Mouse (Mus musculus): ENCODE measurements around the gene Gm13272. TPM values are rescaled to one million over a fixed set of nuclear protein-coding genes. Genes with fewer than 3 reads are reported as not detected.
"Not testable (repeated sequence)": the region's sequence is repeated elsewhere in the genome, so short reads cannot be mapped to it uniquely, and the experiment has no call there.

Gm13272 gene
- 0.28 TPM in 1 of 2 replicates, not detected in the other for polyA plus RNA-seq (2015; fragmentation: Nextera tagmentation; extraction: Ambion mirVana)

DNA sequence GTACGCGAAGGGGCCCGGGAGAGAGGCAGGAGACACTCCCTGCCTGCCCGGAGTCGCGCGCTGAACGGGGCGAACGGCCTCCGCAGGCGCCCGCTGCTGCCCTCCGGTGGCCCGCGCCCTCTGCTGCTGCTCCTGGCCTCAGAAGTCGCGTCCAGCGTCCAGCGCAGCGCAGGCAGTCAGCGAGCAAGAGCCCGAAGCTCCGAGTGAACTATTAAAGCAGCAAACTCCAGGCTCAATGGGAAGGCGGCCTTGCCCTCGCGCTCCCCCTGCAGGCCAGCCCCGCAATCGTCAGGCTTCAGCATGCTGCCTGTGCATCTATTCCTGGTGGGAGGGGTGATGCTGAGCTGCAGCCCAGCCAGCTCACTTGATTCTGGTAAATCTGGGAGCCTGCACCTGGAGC is at the start of gene Gm13272:
Gene Gm13272 (plus strand): TSS at position 301 of the 400 bp plus-strand sequence.
- H3K4me3 ChIP-seq (replicated peaks; ENCODE audit: low read length); H3K9me3 ChIP-seq (replicated peaks; ENCODE audit: control insufficient read depth, low read length); ATAC-seq (ENCODE audit: insufficient read depth, low FRiP score); H3K27ac ChIP-seq (ENCODE audit: low read length); H3K4me1 ChIP-seq (ENCODE audit: control insufficient read depth, insufficient read depth, low read length); H3K4me2 ChIP-seq (ENCODE audit: low read depth, low read length); H3K36me3 ChIP-seq (ENCODE audit: control insufficient read depth, insufficient read depth, low read length); H3K9ac ChIP-seq (ENCODE audit: low read length); H3K27me3 ChIP-seq (ENCODE audit: control insufficient read depth, insufficient read depth, low read length): not testable (repeated sequence)
- no CpG with 5 or more reads among the region's 29 CpGs for WGBS

DNA sequence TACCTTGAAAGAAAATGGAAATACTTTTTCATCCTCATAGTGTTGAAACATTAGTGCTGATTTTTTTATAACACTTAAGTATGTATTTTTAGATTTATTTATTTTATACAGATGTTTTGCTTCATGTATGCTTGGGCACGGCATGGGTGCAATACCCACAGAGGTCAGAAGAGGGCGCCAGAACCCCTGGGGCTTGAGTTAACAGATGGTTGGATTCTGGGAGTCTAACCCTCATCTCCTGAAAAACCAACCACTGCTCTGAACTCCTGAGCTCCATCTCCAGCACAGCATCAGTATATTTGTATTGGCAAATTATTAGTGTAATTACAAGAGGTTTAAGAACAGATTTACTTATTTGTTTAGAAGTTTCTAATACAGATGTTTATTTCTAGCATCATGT is 41.2 kb upstream of the Gm13272 start:
- Histone ChIP-seq H3K9ac (ENCODE audit: low read length) (no peak overlapping the region), H3K27ac (ENCODE audit: low read length) (no peak overlapping the region), H3K36me3 (ENCODE audit: control insufficient read depth, insufficient read depth, low read length) (no peaks in the 10 kb centered on the region), H3K4me3 (replicated peaks; ENCODE audit: low read length) (no peak overlapping the region), H3K9me3 (replicated peaks; ENCODE audit: control insufficient read depth, low read length) (no peaks in the 10 kb centered on the region), H3K27me3 (ENCODE audit: control insufficient read depth, insufficient read depth, low read length) (no peaks in the 10 kb centered on the region), H3K4me1 (ENCODE audit: control insufficient read depth, insufficient read depth, low read length) (0 out of 2 replicates have a peak, but pooled peaks cover 6% of the 10 kb centered on the region), H3K4me2 (ENCODE audit: low read depth, low read length) (no peak overlapping the region)
- ATAC-seq (ENCODE audit: insufficient read depth, low FRiP score), result no peak
- 3% methylated on average over 2 of the region's 2 CpGs for WGBS

DNA sequence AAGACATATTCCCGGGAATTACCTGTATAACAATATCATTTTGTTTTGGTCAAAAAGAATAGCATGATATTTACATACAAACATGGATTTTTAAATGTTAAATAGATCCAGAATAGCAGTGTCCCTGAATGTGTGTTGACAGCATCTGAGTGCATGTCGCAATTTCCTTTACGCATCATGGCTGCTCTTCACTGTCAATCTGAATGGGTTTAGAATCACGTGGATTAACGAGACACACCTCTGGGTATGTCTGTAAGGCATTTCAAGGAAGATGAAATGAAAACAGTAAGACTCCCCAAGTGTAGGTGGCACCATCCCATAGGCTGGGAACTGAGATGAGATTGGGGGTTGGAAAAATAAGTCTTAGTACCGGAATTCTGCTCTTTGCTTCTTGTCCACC is 40.6 kb upstream of the Gm13272 start:
- Histone ChIP-seq H3K9ac (ENCODE audit: low read length) (no peak overlapping the region), H3K4me2 (ENCODE audit: low read depth, low read length) (no peak overlapping the region), H3K27ac (ENCODE audit: low read length) (no peak overlapping the region), H3K9me3 (replicated peaks; ENCODE audit: control insufficient read depth, low read length) (no peaks in the 10 kb centered on the region), H3K4me1 (ENCODE audit: control insufficient read depth, insufficient read depth, low read length) (0 out of 2 replicates have a peak, but pooled peaks cover 6% of the 10 kb centered on the region), H3K4me3 (replicated peaks; ENCODE audit: low read length) (no peak overlapping the region), H3K36me3 (ENCODE audit: control insufficient read depth, insufficient read depth, low read length) (no peaks in the 10 kb centered on the region), H3K27me3 (ENCODE audit: control insufficient read depth, insufficient read depth, low read length) (no peaks in the 10 kb centered on the region)
- 88% methylated on average over 6 of the region's 6 CpGs for WGBS
- no peak for ATAC-seq (ENCODE audit: insufficient read depth, low FRiP score)

DNA sequence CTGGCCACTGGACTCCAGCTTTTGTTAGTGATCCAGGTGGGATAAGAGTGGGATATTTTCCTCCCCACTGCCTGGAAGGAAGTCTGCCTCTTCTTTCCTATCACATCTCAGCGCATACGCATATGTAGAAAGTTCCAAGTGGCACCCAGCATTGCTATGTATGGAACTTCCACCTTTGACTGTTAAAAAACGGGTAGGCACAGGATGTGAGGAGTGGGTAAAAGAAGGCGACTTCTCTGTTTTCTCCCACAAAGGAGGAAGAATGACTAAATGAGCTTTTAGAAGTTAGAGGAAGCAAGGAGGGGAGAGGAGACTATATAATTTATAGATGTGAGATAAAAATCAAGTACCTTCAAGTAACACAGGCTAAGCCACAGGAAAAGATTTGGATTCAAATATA is 38.2 kb upstream of the Gm13272 start:
- no peaks in the 10 kb centered on the region for H3K36me3 ChIP-seq (ENCODE audit: control insufficient read depth, insufficient read depth, low read length)
- no peak overlapping the region for H3K9ac ChIP-seq (ENCODE audit: low read length)
- no peaks in the 10 kb centered on the region for H3K27me3 ChIP-seq (ENCODE audit: control insufficient read depth, insufficient read depth, low read length)
- no peak overlapping the region for H3K4me2 ChIP-seq (ENCODE audit: low read depth, low read length)
- 84% methylated on average over 4 of the region's 4 CpGs for WGBS
- no peak overlapping the region for H3K4me3 ChIP-seq (replicated peaks; ENCODE audit: low read length)
- no peak overlapping the region for H3K27ac ChIP-seq (ENCODE audit: low read length)
- ATAC-seq (ENCODE audit: insufficient read depth, low FRiP score), result no peak
- 0 out of 2 replicates have a peak, but pooled peaks cover 6% of the 10 kb centered on the region for H3K4me1 ChIP-seq (ENCODE audit: control insufficient read depth, insufficient read depth, low read length)
- H3K9me3 ChIP-seq (replicated peaks; ENCODE audit: control insufficient read depth, low read length), result no peaks in the 10 kb centered on the region

GRCm38 (mm10) chr4:88742771-88743371 is 36.8 kb upstream of the Gm13272 start:
- no peaks in the 10 kb centered on the region for H3K36me3 ChIP-seq (ENCODE audit: control insufficient read depth, insufficient read depth, low read length)
- 0 out of 2 replicates have a peak overlapping the region, but pooled peaks have one; percentile 36 for H3K27ac ChIP-seq (ENCODE audit: low read length)
- no peaks in the 10 kb centered on the region for H3K27me3 ChIP-seq (ENCODE audit: control insufficient read depth, insufficient read depth, low read length)
- H3K4me1 ChIP-seq (ENCODE audit: control insufficient read depth, insufficient read depth, low read length), result 0 out of 2 replicates have a peak, but pooled peaks cover 6% of the 10 kb centered on the region
- H3K4me3 ChIP-seq (replicated peaks; ENCODE audit: low read length), result no peak overlapping the region
- H3K4me2 ChIP-seq (ENCODE audit: low read depth, low read length), result no peak overlapping the region
- 43% methylated on average over 7 of the region's 7 CpGs for WGBS
- ATAC-seq (ENCODE audit: insufficient read depth, low FRiP score), result no peak
- H3K9ac ChIP-seq (ENCODE audit: low read length), result no peak overlapping the region
- no peaks in the 10 kb centered on the region for H3K9me3 ChIP-seq (replicated peaks; ENCODE audit: control insufficient read depth, low read length)

GRCm38 (mm10) chr4:88744207-88744606 is 35.4 kb upstream of the Gm13272 start:
- H3K27me3 ChIP-seq (ENCODE audit: control insufficient read depth, insufficient read depth, low read length), result no peaks in the 10 kb centered on the region
- 63% methylated on average over 3 of the region's 3 CpGs for WGBS
- H3K4me1 ChIP-seq (ENCODE audit: control insufficient read depth, insufficient read depth, low read length), result 0 out of 2 replicates have a peak, but pooled peaks cover 6% of the 10 kb centered on the region
- H3K4me2 ChIP-seq (ENCODE audit: low read depth, low read length), result no peak overlapping the region
- no peaks in the 10 kb centered on the region for H3K36me3 ChIP-seq (ENCODE audit: control insufficient read depth, insufficient read depth, low read length)
- ATAC-seq (ENCODE audit: insufficient read depth, low FRiP score), result no peak
- H3K9me3 ChIP-seq (replicated peaks; ENCODE audit: control insufficient read depth, low read length), result no peaks in the 10 kb centered on the region
- H3K27ac ChIP-seq (ENCODE audit: low read length), result no peak overlapping the region
- no peak overlapping the region for H3K9ac ChIP-seq (ENCODE audit: low read length)
- H3K4me3 ChIP-seq (replicated peaks; ENCODE audit: low read length), result no peak overlapping the region

DNA sequence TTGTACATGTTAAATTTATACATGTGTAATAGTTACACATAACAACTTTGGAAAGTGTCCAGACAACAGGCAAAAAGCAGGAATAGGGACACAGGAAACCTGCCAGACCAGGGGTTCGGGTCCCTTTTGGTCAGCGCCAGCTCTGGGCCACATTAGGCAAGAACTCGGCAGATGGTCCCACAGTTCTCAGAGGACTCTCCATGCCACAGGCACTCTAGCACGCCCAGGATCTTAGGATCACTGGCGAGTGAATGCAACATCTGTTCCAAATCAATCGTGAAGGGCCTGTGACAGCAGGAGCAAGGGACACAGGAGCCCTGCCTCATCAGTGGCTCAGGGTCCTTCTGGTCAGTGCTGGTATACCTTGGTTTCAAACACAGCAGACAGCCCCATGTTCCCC is 29.7 kb upstream of the Gm13272 start:
- Histone ChIP-seq H3K36me3 (ENCODE audit: control insufficient read depth, insufficient read depth, low read length) (no peaks in the 10 kb centered on the region), H3K9ac (ENCODE audit: low read length) (no peak overlapping the region), H3K27ac (ENCODE audit: low read length) (no peak overlapping the region), H3K27me3 (ENCODE audit: control insufficient read depth, insufficient read depth, low read length) (no peaks in the 10 kb centered on the region), H3K4me1 (ENCODE audit: control insufficient read depth, insufficient read depth, low read length) (no peaks in the 10 kb centered on the region), H3K9me3 (replicated peaks; ENCODE audit: control insufficient read depth, low read length) (no peaks in the 10 kb centered on the region), H3K4me3 (replicated peaks; ENCODE audit: low read length) (no peak overlapping the region), H3K4me2 (ENCODE audit: low read depth, low read length) (no peak overlapping the region)
- WGBS, result 57% methylated on average over 6 of the region's 6 CpGs
- no peak for ATAC-seq (ENCODE audit: insufficient read depth, low FRiP score)

DNA sequence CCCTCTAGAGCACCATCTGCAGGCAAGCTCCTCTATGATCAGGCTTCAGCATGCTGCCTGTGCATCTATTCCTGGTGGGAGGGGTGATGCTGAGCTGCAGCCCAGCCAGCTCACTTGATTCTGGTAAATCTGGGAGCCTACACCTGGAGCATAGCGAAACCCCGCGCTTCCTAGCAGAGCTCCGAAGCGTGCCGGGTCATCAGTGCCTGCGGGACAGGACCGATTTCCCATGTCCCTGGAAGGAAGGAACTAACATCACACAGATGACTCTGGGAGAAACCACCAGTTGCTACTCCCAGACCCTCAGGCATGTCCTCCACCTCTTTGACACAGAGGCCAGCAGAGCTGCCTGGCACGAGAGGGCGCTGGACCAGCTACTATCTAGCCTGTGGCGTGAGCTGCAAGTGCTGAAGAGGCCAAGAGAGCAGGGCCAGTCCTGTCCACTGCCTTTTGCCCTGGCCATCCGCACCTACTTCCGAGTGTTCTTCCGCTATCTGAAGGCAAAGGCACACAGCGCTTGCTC is 24.8 kb upstream of the Gm13272 start, which contains the start of gene Gm13271:
Gene Gm13271 (plus strand): TSS at position 51 of the 523 bp plus-strand sequence.
- not testable (repeated sequence) for H3K27me3 ChIP-seq (ENCODE audit: control insufficient read depth, insufficient read depth, low read length); H3K4me2 ChIP-seq (ENCODE audit: low read depth, low read length); H3K4me3 ChIP-seq (replicated peaks; ENCODE audit: low read length); H3K27ac ChIP-seq (ENCODE audit: low read length); ATAC-seq (ENCODE audit: insufficient read depth, low FRiP score); H3K9ac ChIP-seq (ENCODE audit: low read length); H3K4me1 ChIP-seq (ENCODE audit: control insufficient read depth, insufficient read depth, low read length); H3K9me3 ChIP-seq (replicated peaks; ENCODE audit: control insufficient read depth, low read length); H3K36me3 ChIP-seq (ENCODE audit: control insufficient read depth, insufficient read depth, low read length)
- WGBS, result 76% methylated on average over 15 of the region's 15 CpGs

DNA sequence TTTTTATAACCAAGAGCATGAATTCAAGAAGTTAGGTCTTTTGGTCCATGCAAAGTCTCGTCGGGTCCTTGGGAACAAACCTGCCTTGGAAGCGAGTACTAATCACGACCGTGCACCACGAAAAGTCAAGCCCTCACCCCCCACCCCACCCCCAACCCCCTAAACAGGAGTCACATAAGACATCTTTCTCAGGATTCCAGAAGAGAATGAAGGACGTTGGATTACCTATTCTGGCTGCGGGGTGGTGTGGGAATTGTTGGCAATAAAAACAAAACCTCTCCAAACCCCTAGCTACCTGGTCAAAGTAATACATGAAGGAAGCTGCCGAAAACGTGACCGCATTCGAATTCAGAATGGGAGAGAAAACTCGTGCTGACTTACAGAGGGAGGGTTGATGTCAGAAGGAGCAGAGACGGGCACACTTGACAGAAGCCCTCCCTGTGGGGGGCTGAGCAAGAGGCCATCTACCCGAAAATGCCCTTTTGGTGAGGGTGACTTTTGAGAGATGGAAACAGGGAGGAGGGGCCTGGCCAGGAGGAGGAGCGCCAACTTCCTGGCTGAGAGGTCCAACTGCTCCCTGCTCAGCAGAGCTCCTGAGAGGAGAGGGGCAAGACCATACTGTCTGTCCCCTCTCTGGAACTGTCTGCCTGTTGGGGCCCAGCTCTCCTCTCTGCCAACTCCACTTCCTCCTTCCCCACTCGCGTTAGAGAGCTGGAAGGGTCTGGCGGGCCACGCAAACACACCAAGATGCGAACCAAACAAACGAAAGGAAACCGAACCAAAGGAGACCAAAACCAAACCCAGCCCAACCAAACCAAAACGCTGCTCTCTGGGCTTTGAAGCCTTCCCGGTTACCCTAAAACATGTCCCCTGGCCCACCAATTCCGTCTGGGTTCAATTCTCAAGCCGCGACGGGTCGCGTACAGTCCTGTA is 22.8 kb upstream of the Gm13272 start:
- Histone ChIP-seq H3K4me3 (replicated peaks; ENCODE audit: low read length) (peak overlapping the region; percentile 59), H3K9ac (ENCODE audit: low read length) (peak overlapping the region; percentile 78), H3K4me2 (ENCODE audit: low read depth, low read length) (peak overlapping the region; percentile 64), H3K27ac (ENCODE audit: low read length) (peak overlapping the region; percentile 97)
- not testable (repeated sequence) for H3K27me3 ChIP-seq (ENCODE audit: control insufficient read depth, insufficient read depth, low read length); H3K36me3 ChIP-seq (ENCODE audit: control insufficient read depth, insufficient read depth, low read length); H3K9me3 ChIP-seq (replicated peaks; ENCODE audit: control insufficient read depth, low read length); H3K4me1 ChIP-seq (ENCODE audit: control insufficient read depth, insufficient read depth, low read length); ATAC-seq (ENCODE audit: insufficient read depth, low FRiP score)
- 11% methylated on average over 28 of the region's 31 CpGs for WGBS
